Mouse (Mus musculus) gastrocnemius, adult 2 months (tissue): Measurements from ENCODE around the gene Gm17455. TPM values are rescaled to one million over a fixed set of nuclear protein-coding genes. Genes with fewer than 3 reads are reported as not detected.

Experiments used
- DNase-seq: peaks from one replicate; pipeline ENCODE4 v3.0.0; 2022
- H3K27ac ChIP-seq: fragments of 200-600 bp; 2 replicates; pipeline ENCODE4 v1.8.1; 2022; ENCODE audit warnings: mild to moderate bottlenecking
- H3K4me3 ChIP-seq: fragments of 200-600 bp; 2 replicates; pipeline ENCODE4 v1.8.1; 2022; ENCODE audit warnings: mild to moderate bottlenecking, moderate library complexity
- CTCF ChIP-seq: fragments of 200-600 bp; IDR thresholded peaks from 2 replicates; pipeline ENCODE4 v1.8.1; 2022; ENCODE audit warnings: antibody characterized with exemption, mild to moderate bottlenecking, moderate library complexity
- intact Hi-C: fragments of 180-260 bp; cut with DNase I; formaldehyde crosslinking; loops from one replicate; pipeline ENCODE4 v1.15.1; 2025
- total RNA-seq, 2 experiments: library from RNA; stranded (reverse); gene quantifications; 2 replicates each; pipeline ENCODE4 v1.2.3; 2021

Gm17455 gene
- total RNA-seq, 2 experiments from 2014 or later: 0.31 TPM; not detected in 1

DNA sequence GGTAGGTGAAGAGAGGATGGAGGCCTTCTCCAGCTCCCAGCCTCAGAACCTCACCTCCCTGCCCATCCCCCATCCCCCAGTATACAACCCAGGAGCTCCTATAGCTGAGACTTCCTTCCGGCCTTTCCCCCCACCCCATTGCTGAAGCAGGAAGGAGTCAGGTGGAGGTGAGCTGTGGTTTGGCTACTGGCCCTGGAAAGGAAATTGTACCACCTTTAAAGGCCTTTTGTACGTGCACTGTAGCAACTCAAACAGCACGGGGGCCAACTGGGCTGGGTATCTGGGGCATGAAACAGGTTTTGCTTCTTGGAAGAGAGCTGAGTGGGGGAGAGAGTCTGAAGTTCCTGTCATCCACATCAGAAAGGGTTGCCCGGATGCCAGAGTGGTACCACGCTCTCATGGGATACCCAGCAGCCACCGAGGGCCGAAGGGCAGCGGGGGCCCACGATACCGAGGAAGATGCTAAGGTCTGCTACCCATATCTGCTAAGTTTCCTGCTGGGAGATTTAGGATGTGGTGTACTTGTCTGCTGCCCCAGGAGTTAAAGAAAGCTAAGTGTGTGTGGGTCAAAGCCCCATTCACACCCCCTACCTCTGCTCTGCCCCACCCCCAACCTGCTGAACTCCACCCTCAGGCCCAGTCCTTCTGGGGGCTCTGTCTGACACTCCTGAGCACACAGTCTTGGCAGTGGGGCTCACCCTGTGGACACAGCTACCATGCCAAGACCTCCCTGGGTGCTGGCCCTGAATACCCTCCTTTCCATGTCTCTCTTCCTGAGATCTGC lies 18.2 kb upstream of the Gm17455 start:
- H3K27ac ChIP-seq: no peak overlapping the region
- intact Hi-C loops: loop anchor here (5.0 kb wide), 1 partner anchor 34 kb away; the partner anchor contains the start of gene Vsir

DNA sequence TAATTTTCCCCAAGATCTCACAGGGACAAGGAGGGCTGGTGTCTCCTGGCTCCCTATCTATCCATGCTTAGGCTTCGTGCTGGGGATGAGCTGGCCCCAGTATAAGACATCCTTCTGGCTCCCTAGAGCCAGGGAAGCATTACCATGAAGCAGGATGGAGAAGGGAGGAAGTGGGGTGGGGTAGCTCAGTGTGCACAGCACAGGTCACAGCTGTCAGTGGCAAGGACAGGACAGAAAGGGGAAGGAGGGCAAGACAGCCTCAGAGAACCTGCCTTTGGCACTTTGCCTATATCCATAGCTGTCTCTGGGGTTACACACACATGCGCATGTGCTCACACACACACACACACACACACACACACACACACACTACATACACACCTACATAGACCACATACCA lies 11.2 kb upstream of the Gm17455 start:
- no peak overlapping the region for H3K4me3 ChIP-seq
- DNase-seq: no peak
- no peak for TF ChIP-seq CTCF
- intact Hi-C loops: no loop called here
- no peak overlapping the region for H3K27ac ChIP-seq

More for the DNA sequence above, 18.2 kb upstream of the Gm17455 start:
- TF ChIP-seq CTCF: no peak
- H3K4me3 ChIP-seq: no peak overlapping the region
- no peak for DNase-seq

DNA sequence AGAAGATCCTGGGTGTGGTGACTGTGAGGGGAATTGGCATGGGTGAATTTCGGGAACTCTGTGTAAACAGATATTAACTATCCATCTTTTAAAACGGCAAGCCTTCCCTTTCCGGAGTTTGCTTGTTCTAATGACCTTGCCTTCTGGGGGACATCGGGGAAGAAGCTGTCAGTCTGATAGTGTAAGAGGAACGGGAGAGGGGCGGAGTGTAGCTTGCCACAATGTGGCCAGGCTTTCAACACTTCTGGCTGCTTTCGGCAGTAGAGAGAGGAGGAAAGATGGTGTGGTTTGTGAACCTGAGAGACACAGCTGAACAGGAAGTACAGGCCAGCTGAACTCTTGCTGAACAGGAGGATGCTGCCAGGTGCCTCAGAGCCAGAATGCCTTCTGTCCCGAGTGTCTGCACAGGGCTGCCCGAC lies 10.1 kb upstream of the Gm17455 start:
- DNase-seq: no peak
- no peak overlapping the region for H3K4me3 ChIP-seq
- intact Hi-C loops: no loop called here
- TF ChIP-seq CTCF: no peak
- peak overlapping the region; percentile 68 for H3K27ac ChIP-seq

DNA sequence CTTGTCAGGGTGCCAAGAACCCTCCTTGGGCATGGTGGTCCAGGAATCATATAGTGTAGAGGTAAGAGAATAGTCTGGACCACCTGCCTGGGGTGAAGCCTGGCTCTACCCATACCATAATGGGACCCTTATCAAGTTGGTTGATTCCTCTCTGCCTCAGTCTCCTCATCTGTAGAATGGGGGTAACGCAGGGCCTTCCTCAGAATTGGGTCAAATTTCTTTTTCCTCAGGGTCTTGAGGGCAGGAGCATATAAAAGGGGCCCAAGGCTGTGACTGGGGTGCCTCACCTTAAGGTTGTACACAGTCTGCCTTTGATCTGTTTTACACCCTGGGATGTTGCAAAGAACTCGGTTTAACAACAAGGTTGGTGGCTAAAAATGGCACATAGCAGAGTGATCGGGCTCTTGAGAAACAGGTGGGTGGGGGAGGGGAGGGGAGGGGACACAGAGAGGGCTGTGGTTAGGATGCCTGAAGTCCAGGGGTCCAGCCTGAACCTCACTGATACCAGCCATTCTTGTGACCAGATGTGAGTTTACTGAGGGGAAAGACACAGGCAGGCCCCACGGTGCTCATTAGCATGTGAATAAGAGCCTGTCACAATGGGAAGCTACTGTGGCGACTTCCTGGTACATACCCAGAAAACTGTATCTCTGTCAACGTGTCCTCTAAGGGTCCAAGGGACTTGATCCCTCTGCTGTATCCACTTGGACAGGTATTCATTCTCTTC lies 9.2 kb upstream of the Gm17455 start:
- intact Hi-C loops: no loop called here
- Histone ChIP-seq H3K4me3 (no peak overlapping the region), H3K27ac (peak overlapping the region; percentile 68)
- no peak for TF ChIP-seq CTCF
- no peak for DNase-seq

DNA sequence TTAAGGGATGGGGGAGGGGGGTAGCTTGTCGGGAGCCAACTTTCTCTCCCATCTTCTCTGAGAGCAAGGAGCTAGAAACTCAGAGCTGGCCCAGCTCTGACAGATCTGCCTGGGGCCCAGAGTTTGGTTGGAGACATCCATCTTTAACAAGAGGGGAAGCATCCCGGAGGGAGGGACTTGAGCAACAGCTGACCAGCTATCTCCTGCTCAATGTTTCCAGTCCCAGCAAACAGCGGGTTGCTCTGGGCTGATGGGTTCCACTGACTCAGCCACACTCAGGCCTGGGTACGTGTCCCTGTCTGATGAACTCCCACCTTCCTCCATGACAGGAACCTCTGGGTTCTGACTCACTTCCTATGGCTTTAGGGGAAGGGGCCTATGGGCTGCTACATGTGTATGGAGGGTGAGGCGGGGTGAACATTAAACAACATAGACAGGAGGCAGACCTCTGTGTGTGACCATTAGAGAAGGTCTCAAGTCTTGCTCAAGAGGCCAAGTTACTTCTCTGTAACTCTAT lies 8.6 kb upstream of the Gm17455 start:
- intact Hi-C loops: no loop called here
- H3K27ac ChIP-seq: no peak overlapping the region
- no peak overlapping the region for H3K4me3 ChIP-seq
- no peak for DNase-seq
- TF ChIP-seq CTCF: no peak

DNA sequence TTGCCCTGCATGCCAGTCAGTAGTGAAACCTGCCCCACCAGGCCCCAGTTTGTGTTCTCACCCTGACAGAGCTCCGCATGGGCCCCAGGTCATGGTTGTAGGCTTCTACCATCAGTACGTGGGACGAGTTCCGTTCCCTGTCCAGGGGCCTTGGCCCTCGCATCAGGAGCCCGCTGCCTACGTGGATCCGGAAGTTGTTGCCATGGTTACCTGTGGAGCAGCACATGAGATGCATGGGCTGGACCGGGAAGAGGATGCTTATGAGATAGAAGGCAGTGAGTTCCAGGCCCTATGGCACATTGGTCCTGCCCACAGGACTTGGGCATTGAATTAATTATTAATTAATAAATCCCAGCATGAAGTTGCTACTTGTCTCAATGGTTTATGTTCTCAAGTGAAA lies 7.9 kb upstream of the Gm17455 start:
- intact Hi-C loops: no loop called here
- Histone ChIP-seq H3K4me3 (no peak overlapping the region), H3K27ac (no peak overlapping the region)
- no peak for DNase-seq
- TF ChIP-seq CTCF: no peak

DNA sequence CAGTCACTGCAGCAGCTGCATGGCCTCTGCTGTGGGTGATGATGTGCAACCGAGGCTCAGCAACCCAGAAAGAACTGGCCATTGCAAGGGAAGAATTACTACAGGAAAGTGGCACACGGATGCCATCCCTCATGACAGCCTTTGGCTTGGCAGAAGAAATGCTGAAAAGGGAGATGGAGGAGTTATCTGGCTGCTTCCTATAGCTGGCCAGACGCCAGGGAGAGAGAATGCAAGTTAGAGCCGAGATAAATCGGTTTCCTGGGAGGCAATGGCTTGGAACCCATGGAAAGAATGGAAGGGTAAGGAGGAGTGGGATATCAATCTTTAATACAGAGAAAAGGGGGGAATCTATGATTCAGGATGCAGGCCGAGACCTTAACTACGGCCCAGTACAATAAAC lies 4.6 kb upstream of the Gm17455 start:
- no peak for TF ChIP-seq CTCF
- no peak for DNase-seq
- Histone ChIP-seq H3K27ac (no peak overlapping the region), H3K4me3 (no peak overlapping the region)
- intact Hi-C loops: no loop called here

DNA sequence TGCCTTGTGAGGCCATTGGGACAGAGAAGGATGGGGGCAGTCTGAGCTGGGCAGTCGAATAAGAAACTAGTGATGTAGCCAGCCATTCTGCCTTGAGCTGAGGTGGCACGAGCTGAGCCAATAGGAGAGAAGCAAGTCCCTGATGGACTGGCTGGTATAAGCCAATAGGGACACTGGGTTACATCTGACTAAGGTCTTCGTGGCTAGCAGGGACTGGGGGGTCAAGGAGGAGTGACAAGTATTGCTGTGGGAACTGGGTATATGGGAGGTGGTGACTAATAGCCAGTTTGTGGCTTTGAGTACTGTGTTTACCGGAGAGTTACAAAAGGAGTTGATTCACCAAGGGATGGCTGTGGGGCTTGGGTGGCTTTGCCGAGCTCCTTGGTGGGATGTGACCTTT lies 3.9 kb upstream of the Gm17455 start:
- DNase-seq: no peak
- Histone ChIP-seq H3K4me3 (no peak overlapping the region), H3K27ac (no peak overlapping the region)
- intact Hi-C loops: no loop called here
- TF ChIP-seq CTCF: no peak

DNA sequence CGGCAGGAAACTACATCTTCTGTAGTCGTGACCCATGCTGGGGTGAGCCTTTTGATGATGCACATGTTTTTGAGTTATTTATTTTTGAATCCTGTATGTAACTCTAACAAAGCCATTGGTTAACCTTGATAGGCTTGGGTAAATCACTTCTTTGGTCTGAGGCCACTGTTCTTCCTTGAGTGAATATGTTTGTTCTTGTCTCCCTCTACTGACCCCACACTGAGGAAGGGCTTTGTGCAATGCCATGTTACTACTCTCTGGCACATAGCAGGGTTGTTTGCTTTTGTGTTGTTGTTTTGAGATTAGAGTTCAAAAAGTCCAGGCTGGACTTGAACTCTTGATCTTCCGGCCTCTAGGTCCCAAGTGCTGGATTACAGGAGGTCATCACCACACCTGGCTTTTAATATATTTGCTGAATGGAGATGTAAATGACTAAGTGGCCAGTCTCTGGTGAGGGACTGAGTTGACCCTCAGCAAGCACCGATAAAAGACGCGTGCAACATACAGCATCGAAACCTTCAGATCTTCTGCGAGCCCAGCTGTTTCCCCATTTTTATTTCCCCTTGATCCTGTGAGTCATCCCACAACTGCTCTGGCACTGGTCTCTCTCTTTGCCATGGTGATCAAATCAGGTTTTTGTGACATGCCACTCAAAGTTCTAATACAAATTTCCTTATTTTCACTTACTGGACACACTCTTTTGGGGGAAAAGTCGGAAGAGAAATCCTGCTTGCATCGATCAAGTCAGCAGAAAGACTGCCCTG lies 1.3 kb upstream of the Gm17455 start:
- TF ChIP-seq CTCF: peak; percentile 36
- intact Hi-C loops: no loop called here
- no peak for DNase-seq
- Histone ChIP-seq H3K4me3 (no peak overlapping the region), H3K27ac (0 out of 2 replicates have a peak overlapping the region, but pooled peaks have one; percentile 31)

DNA sequence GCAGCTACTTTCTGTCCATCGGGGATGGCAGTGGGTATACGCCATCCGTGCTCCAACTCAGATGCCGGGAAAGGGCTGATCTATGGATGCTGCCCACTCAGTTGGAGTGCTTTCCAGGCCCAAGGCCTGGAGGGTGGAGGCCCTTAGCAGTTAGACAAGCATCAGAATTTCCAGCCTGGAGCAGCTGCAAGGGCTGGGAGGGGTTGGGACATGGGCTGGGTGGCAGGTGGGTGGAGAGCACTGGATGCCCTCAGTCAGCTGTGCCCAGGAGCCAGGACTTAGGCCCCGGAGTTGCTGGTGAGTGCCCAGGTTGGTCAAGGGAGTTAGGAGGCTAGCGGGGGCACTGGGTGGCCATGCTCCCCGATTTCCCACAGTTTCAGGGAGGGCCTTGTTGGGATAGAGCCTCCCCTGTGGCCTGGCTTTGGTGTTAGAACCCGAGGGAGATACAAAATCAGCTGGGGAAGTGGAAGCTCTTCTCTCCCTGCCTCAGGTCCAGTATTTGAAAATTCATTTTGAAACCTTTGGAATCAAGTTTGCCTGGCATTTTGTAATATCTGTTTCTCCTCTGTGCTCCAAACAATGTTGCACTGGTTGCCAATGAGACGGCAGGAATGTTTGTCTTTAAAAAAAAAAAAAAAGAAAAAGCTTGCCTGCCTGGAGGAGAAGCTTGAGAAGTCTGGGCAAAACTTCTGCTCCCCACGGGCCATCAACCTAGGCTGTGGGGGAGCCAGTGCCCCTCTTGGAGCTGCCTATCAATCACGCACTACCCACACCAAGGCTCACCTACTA lies 1.2 kb downstream of the Gm17455 start:
- no peak for TF ChIP-seq CTCF
- DNase-seq: peak; percentile 44
- H3K4me3 ChIP-seq: no peak overlapping the region
- intact Hi-C loops: no loop called here
- H3K27ac ChIP-seq: peak overlapping the region; percentile 70

DNA sequence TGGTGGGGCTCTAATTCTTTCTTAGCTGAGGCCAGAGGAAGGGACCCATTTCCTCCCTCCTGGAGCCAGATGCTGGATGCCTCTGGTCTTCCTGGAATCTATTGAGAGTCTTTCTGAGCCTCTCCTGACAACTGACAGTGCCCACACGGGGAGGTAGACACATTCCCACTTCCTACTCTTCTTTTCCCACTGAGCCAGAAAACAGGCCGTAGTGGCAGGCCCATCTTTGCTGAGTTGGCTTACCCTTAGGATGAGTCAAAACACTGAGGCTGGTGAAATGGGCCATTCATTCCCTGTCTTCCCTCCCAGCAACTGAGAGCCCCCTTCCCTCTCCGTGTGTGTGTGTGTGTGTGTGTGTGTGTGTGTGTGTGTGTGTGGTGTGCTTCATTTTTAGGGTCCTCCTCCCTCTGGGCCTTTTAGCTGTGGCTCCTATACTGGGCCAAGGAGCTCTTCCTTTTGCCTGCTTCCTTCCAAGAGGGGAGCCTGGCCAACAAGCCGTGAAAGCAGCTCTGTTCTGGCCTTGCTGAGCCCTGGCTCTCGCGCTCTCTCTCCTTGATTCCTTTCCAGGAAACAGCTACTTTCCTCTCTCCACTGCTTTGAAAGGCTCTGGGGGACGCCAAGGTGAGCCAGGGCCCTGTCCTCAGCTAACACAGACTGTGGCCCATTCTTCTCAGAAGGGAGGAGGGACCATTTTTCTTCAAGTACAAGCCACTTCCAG lies 6.1 kb downstream of the Gm17455 start:
- H3K27ac ChIP-seq: peak overlapping the region; percentile 57; the same call in 1 of the 2 replicates
- DNase-seq: peak; percentile 73
- intact Hi-C loops: loop anchor here (5.0 kb wide), 2 partner anchors 58 to 292 kb away; partner anchors contain the start of genes Cdh23 and Vsir
- H3K4me3 ChIP-seq: no peak overlapping the region
- no peak for TF ChIP-seq CTCF
